Mouse (Mus musculus): Measurements from ENCODE around the gene Lhfpl2. TPM values are rescaled to one million over a fixed set of nuclear protein-coding genes. Genes with fewer than 3 reads are reported as not detected.

Lhfpl2 gene
- total RNA-seq (2012; rRNA removed) (not detected in 2 replicates), total RNA-seq (2014; rRNA removed) (not detected in 2 replicates), polyA plus RNA-seq (2012; ENCODE audit: insufficient read length, low read depth) (not detected in 2 replicates)

GRCm38 (mm10) chr13:94057563-94058560, at the start of gene Lhfpl2:
Lhfpl2 (plus strand) TSS chr13:94057796.
- no peak for DNase-seq (ENCODE audit: extremely low read depth)
- Histone ChIP-seq H3K4me1 (ENCODE audit: control insufficient read depth in 1 of 2, insufficient read depth in 2 of 2) (no peaks in the 10 kb centered on the region), H3K36me3 (replicated peaks in 1 of 2; ENCODE audit: control insufficient read depth in 1 of 2, insufficient read depth in 1 of 2, low read length in 1 of 2) (no peaks in the 10 kb centered on the region), H3K9ac (ENCODE audit: insufficient read depth, low read depth) (no peak within 1 kb of the TSS), H3K9me3 (replicated peaks; ENCODE audit: low read length) (no peaks in the 10 kb centered on the region), H3K4me3 (replicated peaks in 1 of 3; ENCODE audit: low read depth in 2 of 3, low read length in 2 of 3, poor library complexity in 1 of 3) (no peak within 1 kb of the TSS), H3K27ac (ENCODE audit: insufficient read depth, low read depth) (no peak within 1 kb of the TSS), H3K4me2 (ENCODE audit: insufficient read depth, low read depth, poor library complexity, severe bottlenecking) (no peak within 1 kb of the TSS), H3K27me3 (replicated peaks) (no peaks in the 10 kb centered on the region), H3K79me2 (replicated peaks; ENCODE audit: control insufficient read depth, extremely low read depth, insufficient read depth, poor library complexity, severe bottlenecking) (no peaks in the 10 kb centered on the region)
- no peak for TF ChIP-seq CHD2 (IDR thresholded peaks at IDR 0.05; ENCODE audit: low read length)
- TF ChIP-seq USF1 (IDR thresholded peaks at IDR 0.05; ENCODE audit: low read depth, low read length): no peak
- TF ChIP-seq UBTF (IDR thresholded peaks at IDR 0.05; ENCODE audit: low read depth, low read length): no peak
- in situ Hi-C loops (cut with MboI; ENCODE audit: low pct_ligation_motif_present, low pct_unique_long_range_greater_than_20kb, low sequenced_read_pairs): no loop called here
- dilution Hi-C loops (cut with MboI; ENCODE audit: extremely low pct_ligation_motif_present, extremely low pct_unique_long_range_greater_than_20kb, low sequenced_read_pairs): no loop called here

DNA sequence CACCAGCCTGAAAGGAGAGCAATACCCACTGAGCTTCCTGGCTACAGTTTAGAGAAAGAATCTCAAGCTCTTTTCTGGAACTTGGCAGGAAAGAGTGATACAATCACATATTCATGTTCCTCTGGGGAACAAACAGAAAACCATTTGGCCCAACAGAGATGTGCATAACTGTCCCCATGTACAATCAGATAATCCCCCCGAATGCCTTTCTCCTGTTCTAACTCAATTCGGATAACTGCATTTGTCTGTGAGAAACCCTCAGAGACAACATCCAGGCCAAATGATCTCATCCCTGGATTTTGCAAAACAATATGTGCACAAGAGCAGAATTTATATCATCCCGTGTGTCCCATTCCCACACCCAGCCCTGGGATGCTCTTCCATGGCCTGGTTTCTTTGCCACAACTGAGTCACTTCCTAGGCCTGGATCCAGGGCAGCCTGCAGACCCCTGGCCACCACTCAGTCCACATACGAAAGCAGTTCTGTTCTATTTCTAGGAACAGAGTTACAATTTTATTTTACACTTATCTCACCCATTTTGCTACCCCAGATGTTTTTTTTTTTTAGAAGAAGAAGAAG, 45.5 kb upstream of the Lhfpl2 start:
- Histone ChIP-seq H3K79me2 (replicated peaks; ENCODE audit: control insufficient read depth, extremely low read depth, insufficient read depth, poor library complexity, severe bottlenecking) (no peaks in the 10 kb centered on the region), H3K4me1 (ENCODE audit: control insufficient read depth in 1 of 2, insufficient read depth in 2 of 2) (no peaks in the 10 kb centered on the region), H3K4me3 (replicated peaks in 1 of 3; ENCODE audit: low read depth in 2 of 3, low read length in 2 of 3, poor library complexity in 1 of 3) (no peak overlapping the region), H3K27ac (ENCODE audit: insufficient read depth, low read depth) (no peak overlapping the region), H3K9me3 (replicated peaks; ENCODE audit: low read length) (no peaks in the 10 kb centered on the region), H3K27me3 (replicated peaks) (no peaks in the 10 kb centered on the region), H3K9ac (ENCODE audit: insufficient read depth, low read depth) (no peak overlapping the region), H3K36me3 (replicated peaks in 1 of 2; ENCODE audit: control insufficient read depth in 1 of 2, insufficient read depth in 1 of 2, low read length in 1 of 2) (no peaks in the 10 kb centered on the region), H3K4me2 (ENCODE audit: insufficient read depth, low read depth, poor library complexity, severe bottlenecking) (no peak overlapping the region)
- TF ChIP-seq POLR2AphosphoS2 (IDR thresholded peaks at IDR 0.05; ENCODE audit: low read depth, low read length) (no peak), MEF2A (IDR thresholded peaks at IDR 0.05; ENCODE audit: borderline replicate concordance, low read depth, low read length) (no peak), GABPA (IDR thresholded peaks at IDR 0.05; ENCODE audit: insufficient replicate concordance, low read depth, low read length) (no peak), E2F4 (IDR thresholded peaks at IDR 0.05; ENCODE audit: insufficient replicate concordance, low read depth, low read length) (no peak), ZMIZ1 (IDR thresholded peaks at IDR 0.05; ENCODE audit: low read depth, low read length) (no peak), ETS1 (conservative IDR thresholded peaks at IDR 0.05; ENCODE audit: low read depth, low read length) (no peak), ZNF384 (IDR thresholded peaks at IDR 0.05; ENCODE audit: low read depth, low read length) (no peak), PAX5 (IDR thresholded peaks at IDR 0.05; ENCODE audit: low read length) (no peak), MAX (IDR thresholded peaks at IDR 0.05; ENCODE audit: low read length) (no peak), CHD1 (IDR thresholded peaks at IDR 0.05; ENCODE audit: low read depth, low read length) (no peak), MAFK (IDR thresholded peaks at IDR 0.05; ENCODE audit: insufficient replicate concordance, low read length) (no peak), UBTF (IDR thresholded peaks at IDR 0.05; ENCODE audit: low read depth, low read length) (no peak), MXI1 (IDR thresholded peaks at IDR 0.05; ENCODE audit: low read depth, low read length) (no peak)
- dilution Hi-C loops (cut with MboI; ENCODE audit: extremely low pct_ligation_motif_present, extremely low pct_unique_long_range_greater_than_20kb, low sequenced_read_pairs): no loop called here
- in situ Hi-C loops (cut with MboI; ENCODE audit: low pct_ligation_motif_present, low pct_unique_long_range_greater_than_20kb, low sequenced_read_pairs): no loop called here
- DNase-seq (ENCODE audit: extremely low read depth): no peak
